Mouse (Mus musculus): ENCODE measurements around the gene Gm572.

DNA sequence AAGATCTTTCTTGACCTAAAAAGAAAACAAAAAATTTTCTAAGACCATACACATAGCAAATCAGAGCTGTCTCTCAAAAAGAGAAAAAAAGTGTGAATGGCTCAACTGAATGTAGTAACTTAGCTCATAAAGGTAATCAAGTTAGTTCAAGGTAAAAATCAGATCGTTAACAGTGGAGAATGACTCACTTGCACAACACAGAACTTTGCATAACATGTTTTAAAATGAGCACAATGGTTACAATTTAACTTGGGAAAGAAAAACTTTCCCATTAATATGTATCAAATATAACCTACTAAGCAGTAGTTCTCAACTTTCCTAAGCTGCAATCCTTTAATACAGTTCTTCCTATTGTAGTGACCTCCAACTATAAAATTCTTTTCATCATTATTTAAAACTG, 22.4 kb upstream of the Gm572 start:
- no peak for TF ChIP-seq CTCF (IDR thresholded peaks at IDR 0.05; ENCODE audit: control insufficient read depth, insufficient read depth, low read length)
- TF ChIP-seq POLR2A (IDR thresholded peaks at IDR 0.05; ENCODE audit: borderline replicate concordance, control insufficient read depth, low read depth, low read length), result no peak
